Mouse (Mus musculus) 3T3-L1 (cell line): ENCODE results near the gene Lrrc63.
"Not testable (repeated sequence)": the region's sequence is repeated elsewhere in the genome, so short reads cannot be mapped to it uniquely, and the experiment has no call there.

Source experiments
- DNase-seq: peaks from one replicate; pipeline ENCODE4 v3.0.0-alpha.2; 2015; ENCODE audit warnings: low read depth, low spot score

Lrrc63 gene

DNA sequence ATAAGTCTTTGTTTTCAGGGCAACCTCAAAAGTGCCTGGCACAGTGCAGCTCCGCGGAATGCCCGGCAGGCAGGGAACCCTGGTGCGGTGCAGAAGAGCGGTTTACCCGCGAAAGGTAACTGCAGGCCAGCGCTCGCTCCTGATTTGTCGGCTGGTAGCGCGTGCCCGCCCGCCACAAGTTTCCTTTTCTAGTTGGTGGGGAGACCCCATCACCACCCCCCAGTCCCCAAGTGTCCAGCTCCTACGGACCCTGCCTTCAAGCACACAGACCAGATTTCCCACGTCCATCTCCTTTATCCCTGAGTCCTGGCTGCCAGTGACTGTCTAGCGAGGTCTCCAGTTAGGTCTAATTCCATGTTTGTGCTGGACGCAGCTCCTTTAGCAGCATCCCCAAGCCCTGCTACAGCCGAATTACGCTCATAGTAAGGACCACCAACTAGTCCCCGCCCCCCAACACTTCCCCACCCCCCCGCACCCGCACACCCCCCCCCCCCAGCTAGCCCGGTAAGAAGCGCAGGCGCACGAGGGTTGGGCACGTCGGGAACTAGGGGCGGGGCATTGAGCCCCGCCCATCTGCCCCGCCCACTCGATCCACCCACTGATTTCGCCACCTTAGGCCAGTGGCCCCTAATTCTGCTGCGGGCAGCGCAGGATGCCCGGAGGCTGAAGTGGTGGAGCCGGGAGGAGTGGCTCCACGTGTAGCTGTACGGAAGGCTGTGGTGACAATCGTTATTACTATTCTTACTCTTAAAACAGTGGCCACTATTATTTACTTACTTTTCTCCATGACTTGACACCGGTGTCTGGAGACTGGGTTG lies at the start of gene Lrrc63, which contains the start of gene Lcp1:
Gene Lrrc63, minus strand, starts transcription at position 381 of the 818 bp plus-strand sequence.
Gene Lcp1, plus strand, starts transcription at position 601 of the 818 bp plus-strand sequence.
- DNase-seq: no peak

DNA sequence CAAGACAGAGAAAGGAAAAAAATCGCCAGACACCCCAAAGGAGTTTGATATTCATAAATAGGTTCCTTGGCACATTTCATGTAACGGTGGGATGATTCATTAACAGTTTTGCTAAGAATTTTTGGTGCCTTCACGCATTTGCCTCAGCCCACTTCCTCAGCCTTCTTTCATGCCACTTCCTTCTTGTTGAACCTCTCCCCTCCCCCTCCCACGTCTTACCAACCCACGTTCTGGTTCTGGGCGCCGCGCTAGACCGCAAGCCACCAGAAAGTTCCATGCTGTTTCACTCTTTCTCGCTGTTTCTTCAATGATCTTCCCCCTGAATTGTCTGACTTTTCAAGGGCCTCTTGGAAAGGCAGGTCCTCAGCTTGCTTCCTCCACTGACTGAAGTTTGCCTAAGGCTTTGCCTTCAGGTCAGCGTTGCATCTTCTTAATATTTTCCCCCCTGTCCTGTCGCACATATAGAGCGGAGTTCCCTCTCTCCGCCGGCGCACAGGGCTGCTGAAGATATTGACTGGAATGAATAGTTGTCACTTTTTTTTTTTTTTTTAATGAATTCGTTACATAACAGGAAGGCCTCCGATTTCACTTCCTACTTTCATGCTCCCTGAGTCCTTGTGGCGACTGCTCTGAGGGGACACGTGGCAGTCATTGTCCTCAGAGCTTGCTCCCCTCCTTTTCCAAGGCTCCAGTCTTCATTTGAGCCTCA lies 48.7 kb upstream of the Lrrc63 start:
- DNase-seq: no peak

GRCm38 (mm10) chr14:75178801-75179211 lies 48.1 kb upstream of the Lrrc63 start:
- no peak for DNase-seq

DNA sequence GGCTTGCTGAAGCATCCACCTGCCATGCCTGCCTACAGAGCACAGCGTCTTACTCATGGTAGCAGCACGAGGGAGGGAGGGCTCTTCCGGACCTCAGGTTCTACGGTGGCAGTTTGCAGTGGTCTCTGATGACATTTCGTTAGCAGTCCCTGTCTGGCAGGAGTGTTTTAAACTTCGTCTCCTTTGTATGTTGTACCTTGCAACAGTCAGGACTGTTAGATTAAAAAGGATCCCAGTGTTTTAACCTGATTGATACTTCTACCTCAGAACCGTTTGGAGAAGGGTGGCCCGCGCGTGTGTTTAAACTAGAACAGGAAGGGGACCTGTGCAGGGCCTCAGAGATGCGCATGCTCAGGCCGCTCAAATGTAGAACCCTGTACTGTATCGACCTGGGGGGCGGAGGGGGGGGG lies 47.7 kb upstream of the Lrrc63 start:
- DNase-seq: no peak

- no peak for DNase-seq
Observed at GRCm38 (mm10) chr14:75177400-75177799, 46.7 kb upstream of the Lrrc63 start.

DNA sequence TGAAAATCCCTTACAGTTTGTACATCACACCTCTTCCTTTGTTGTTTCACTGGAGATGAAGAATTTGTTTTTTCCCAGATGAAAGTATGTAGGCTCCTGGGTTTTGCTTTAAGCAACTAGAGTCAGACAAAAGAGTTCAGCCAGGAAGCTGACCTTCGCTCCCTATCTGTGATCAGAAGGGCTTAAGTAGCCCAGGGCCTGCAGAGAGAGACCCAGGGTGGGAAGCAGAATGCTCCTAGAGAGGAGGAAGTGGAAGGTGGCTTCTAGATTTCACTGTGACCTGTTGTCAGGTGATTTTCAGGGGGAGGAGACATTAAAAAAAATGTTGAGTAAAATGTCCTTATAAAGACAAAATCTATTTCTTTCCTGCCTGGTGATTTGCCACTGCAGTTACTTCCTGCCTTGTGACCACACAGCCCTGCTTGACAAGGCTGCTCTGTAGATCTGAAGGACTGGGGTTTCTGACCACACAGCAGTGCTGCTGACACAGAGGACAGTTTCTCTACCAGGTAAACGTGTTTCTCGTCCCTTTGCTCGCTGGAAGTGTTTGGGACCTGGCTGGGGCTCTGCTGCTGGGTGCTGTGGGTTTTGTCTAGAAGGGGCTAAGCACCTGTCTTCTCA lies 45.9 kb upstream of the Lrrc63 start:
- DNase-seq: no peak

GRCm38 (mm10) chr14:75175781-75176180 lies 45.1 kb upstream of the Lrrc63 start:
- no peak for DNase-seq

DNA sequence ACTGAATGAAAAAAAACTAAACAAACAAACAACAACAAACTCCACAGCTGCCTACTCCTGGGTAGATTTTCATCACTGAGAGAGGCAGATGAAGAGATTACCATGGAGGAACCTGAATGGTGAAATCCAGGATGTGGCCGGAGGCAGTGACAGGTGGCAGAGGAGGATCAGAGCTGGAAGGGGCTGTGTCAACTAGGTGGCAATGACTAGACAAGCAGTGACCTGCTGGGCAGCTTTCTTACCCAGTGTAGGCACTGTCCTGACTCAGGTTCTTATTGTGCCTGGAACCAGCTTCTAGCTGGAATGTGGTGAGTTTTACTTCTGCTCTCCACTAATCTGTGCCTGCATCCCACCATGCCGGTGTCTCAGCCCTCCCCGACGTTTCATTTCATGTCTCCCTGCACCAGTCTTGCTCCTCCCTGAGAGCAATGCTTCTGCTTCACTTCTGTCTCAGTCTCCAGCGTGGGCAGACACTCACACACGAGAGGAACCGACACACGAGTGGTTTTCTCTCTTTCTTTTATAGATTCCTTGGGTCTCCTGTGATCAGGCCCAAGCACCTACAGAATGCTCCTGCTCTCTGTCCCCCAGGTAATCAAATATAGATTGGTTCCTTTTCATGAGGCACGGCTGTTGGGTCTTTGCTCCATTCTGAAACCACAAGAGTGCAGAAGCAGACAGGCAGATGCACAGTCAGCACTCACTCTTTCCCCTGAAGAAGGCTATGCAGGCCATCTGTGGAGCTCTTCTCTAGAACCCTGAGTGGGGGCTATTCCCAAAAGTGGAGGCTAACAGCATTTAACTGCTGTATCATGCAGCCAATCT lies 44.3 kb upstream of the Lrrc63 start:
- DNase-seq: no peak

DNA sequence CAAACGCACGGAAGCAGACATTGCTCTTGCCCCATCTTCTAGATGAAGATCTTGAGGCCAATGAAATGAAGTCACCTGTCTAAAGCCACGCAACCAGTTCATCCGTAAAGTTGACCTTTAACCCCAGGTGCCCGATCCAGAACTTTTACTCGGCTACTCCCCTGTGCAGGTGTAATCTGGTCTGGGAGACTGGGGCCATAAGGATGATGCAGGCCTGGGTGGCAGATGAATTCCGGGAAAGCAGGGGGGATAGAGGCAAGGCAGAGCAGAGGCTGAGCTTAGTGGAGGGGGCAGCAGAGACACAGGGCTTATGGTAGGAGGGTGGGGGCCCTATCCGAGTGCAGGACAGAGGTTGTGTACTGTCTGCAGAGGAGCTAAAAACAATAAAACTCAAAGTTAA lies 43.6 kb upstream of the Lrrc63 start:
- DNase-seq: no peak

DNA sequence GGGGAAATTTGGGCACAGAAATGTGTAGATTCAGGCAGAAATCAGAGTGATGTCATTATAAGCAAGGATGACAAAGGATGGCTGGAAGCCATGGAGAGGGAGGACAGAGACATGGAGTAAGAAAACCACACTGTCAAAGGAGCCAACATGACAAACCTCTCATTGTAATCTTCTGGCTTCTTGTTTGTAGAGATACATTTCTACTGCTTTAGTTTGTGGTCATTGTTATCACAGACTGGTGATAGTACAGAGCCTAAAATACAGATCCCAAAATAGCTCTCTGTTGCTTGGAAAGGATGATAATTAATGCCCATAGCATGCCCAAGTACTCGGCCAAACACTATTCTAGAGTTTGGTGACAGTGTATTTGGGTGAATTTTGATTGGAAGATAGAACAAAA lies 39.9 kb upstream of the Lrrc63 start:
- DNase-seq: no peak

GRCm38 (mm10) chr14:75168501-75168900 lies 37.8 kb upstream of the Lrrc63 start:
- DNase-seq: no peak

DNA sequence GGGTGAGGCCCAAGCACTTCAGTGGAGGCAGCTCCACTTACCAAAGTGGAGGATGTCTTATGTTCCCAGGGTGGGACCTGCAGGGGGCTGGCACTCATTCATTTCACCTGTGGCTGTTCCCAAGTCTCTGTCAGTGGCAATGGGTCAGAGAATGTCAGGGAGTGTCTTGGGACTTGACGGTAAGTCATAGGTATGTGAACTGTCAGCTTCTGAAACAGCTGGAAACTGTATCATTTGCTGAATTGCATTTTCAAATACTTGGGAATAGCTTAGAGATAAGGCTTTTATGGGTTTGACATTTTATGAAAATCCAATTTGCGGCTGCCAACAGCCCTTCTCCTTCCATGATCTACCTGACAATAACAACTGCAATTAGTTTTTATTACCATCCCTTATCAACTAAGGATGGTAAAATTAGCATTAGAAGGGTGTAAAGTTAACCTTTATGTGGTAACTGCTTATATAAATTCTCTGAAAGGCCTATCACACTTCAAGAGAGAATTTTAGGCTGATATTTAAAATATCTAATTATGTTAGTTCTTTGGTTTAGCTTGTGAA lies 35.0 kb upstream of the Lrrc63 start:
- no peak for DNase-seq

DNA sequence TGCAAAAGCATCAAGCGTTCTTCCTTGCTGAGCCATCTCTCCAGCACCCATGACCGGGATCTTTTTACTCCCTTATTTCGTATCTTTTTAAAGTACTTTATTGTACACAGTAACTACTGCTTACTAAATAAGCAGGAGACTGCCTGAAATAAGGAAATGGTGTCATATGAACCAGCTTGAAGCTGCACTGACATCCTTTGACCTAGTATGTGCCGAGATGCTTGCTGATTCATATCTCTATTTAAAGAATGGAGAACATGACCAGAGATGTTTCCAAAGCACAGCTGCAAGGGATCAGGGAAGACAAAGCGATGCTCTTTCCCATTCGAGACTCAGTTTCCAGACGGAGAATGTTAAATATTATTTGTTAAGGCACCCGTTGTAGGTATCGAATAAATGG lies 33.7 kb upstream of the Lrrc63 start:
- DNase-seq: no peak

DNA sequence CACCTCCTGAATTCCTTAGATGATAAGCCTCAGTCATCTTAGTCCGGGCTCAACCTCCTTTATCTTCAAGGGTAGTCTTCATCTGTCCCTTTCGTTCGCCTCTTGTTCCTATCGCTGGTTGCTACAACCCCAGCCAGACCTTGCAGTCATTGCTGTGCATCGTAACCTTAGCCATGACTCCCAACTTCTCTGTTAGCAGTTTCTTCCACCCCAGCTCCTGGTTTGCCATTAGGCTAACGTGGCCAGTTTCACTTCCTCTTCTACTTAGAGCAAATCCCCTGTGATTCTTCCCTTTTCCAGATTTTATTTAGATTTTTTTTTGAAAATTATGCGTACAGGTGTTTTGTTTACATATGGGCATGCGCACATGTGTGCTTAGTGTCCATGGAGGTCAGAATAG lies 33.2 kb upstream of the Lrrc63 start:
- no peak for DNase-seq

GRCm38 (mm10) chr14:75159375-75159774 lies 28.7 kb upstream of the Lrrc63 start:
- no peak for DNase-seq

DNA sequence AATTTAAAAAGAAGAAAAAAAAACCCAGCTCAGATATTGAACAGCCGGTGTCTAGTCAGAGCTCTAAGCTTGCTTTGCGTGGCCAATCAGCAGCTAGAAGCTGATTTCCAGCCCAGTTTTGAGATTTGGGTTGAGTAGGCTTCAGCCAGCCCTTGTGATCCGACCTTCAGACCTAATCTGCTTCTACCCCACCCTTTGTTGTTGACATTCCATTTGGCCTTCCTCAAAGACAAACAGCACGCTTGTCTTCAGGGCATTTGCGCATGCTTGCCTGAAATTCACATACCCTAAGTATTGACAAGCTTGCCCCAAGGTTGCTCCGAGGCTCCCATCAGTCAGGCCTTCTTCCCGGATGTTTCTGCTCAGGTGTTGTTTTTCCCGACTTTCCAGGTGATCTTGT lies 23.8 kb upstream of the Lrrc63 start:
- no peak for DNase-seq

DNA sequence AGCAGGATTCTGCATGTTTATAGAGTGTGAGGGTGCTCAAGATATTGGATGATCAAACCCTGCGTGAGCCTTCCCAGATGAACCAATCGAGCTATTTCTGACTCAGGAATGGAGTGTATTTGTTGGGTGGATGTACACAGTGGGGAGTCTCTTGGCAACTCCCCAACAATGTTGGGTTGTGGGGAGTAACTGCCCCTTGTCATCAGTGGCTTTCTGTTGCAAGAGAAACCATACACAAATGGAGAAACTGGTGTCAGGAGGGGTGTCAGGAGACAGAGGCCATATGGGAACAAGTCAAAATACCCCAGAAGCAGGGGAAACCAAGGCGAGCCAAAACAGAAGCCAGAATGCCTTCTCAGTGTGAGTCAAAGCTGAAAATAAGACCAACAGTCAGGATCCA lies 20.5 kb upstream of the Lrrc63 start:
- no peak for DNase-seq

GRCm38 (mm10) chr14:75150653-75151052 lies 20.0 kb upstream of the Lrrc63 start:
- no peak for DNase-seq

DNA sequence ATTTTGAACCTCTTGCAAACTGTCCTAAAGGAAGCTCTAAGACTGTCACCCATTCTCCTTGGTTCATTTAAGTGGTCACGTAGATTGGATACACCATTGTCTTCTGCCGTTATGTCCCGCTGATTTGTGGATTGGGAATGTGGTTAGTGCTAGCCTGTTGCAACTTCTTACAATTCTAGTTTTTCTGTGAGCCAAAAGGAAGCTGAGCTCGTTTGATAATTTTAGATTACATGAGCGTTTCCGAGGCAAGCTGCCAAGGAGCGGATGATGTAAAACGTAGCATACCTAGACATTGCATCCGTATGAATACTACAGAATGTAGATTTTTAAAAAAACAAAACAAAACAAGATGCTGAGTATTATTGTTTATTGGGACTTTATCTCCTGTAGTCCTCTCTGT lies 17.5 kb upstream of the Lrrc63 start:
- DNase-seq: no peak

DNA sequence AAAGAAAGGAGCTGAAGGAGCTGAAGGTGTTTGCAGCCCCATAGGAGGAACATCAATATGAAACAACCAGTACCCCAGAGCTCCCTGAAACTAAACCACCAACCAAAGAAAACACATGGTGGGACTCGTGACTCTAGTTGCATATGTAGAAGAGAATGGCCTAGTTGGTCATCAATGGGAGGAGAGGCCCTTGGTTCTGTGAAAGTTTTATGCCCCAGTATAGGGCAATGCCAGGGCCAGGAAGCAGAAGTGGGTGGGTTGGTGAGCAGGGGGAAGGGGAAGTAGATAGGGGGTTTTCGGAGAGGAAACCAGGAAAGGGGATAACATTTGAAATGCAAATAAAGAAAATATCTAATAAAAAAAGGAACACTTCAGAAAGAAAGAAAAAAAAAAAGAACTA lies 17.0 kb upstream of the Lrrc63 start:
- DNase-seq: not testable (repeated sequence)

GRCm38 (mm10) chr14:75139225-75139624 lies 8.5 kb upstream of the Lrrc63 start:
- no peak for DNase-seq
